8 mouse cellular contexts compared by ENCODE assay signal in genomic region chr7:29319337-29320307, GRCm38 (mm10). TPM values are rescaled to one million over a fixed set of nuclear protein-coding genes. Genes with fewer than 3 reads are reported as not detected.
DNase-seq lines count a peak whose midpoint lies in the region; ATAC-seq and TF ChIP-seq lines count a peak whose summit lies in the region.

No protein-coding gene starts in this region.

- peaks cover 12% of the 10 kb centered on the region; the same call in 1 of the 2 replicates for H3K4me1 ChIP-seq in lung, postnatal 0 days (ENCODE audit: insufficient read depth, low read depth, low read length)
- H3K4me1 ChIP-seq in lung, adult 2 months (ENCODE audit: control insufficient read depth, insufficient read depth, low read length): peaks cover 2% of the 10 kb centered on the region; the same call in 1 of the 2 replicates
- peaks cover 74% of the 10 kb centered on the region for H3K4me1 ChIP-seq in forebrain, embryonic 10.5 days
- H3K4me1 ChIP-seq in liver, embryonic 12.5 days: peaks cover 67% of the 10 kb centered on the region

- no peaks in the 10 kb centered on the region for H3K9me3 ChIP-seq in lung, postnatal 0 days (ENCODE audit: low read length)
- H3K9me3 ChIP-seq in forebrain, embryonic 10.5 days: no peaks in the 10 kb centered on the region
- no peaks in the 10 kb centered on the region for H3K9me3 ChIP-seq in liver, embryonic 12.5 days (replicated peaks)

- peaks cover 16% of the 10 kb centered on the region for H3K36me3 ChIP-seq in lung, postnatal 0 days (ENCODE audit: insufficient read depth, low read length)
- peaks cover 47% of the 10 kb centered on the region for H3K36me3 ChIP-seq in forebrain, embryonic 10.5 days (replicated peaks)
- H3K36me3 ChIP-seq in liver, embryonic 12.5 days: peaks cover 20% of the 10 kb centered on the region

- H3K9ac ChIP-seq in lung, postnatal 0 days (replicated peaks; ENCODE audit: low read depth): no peak overlapping the region; the same call in 1 of the 2 replicates
- peak overlapping the region; percentile 31; the same call in 1 of the 2 replicates for H3K9ac ChIP-seq in liver, embryonic 12.5 days

- 0 out of 2 replicates have a peak overlapping the region, but pooled peaks have one; percentile 20 for H3K27ac ChIP-seq in lung, postnatal 0 days (ENCODE audit: low read length)
- H3K27ac ChIP-seq in forebrain, embryonic 10.5 days: peak overlapping the region; percentile 95
- H3K27ac ChIP-seq in liver, embryonic 12.5 days: 0 out of 2 replicates have a peak overlapping the region, but pooled peaks have one; percentile 10

- TF ChIP-seq CTCF in lung, postnatal 0 days (IDR thresholded peaks at IDR 0.05): peak; percentile 47
- TF ChIP-seq CTCF in lung, adult 2 months (IDR thresholded peaks at IDR 0.05; ENCODE audit: insufficient read depth, low read length): no peak

- 16% methylated on average over 19 of the region's 19 CpGs for WGBS in lung, postnatal 0 days
- 33% methylated on average over 19 of the region's 19 CpGs for WGBS in lung, adult 2 months
- 7% methylated on average over 19 of the region's 19 CpGs for WGBS in forebrain, embryonic 10.5 days
- 12% methylated on average over 19 of the region's 19 CpGs for WGBS in liver, embryonic 12.5 days (ENCODE audit: insufficient replicate concordance)

- no peak for TF ChIP-seq POLR2A in lung, adult 2 months (IDR thresholded peaks at IDR 0.05; ENCODE audit: borderline replicate concordance, extremely low read depth, low read depth, low read length)

- TF ChIP-seq EP300 in lung, postnatal 0 days (IDR thresholded peaks at IDR 0.05): no peak

- peak; percentile 44 for DNase-seq in lung, postnatal 0 days (ENCODE audit: low spot score)
- no peak for DNase-seq in lung, adult 2 months
- DNase-seq in forebrain, embryonic 10.5 days (ENCODE audit: extremely low spot score, low spot score): peak; percentile 49
- DNase-seq in thymus, postnatal 0 days (ENCODE audit: low spot score): peak; percentile 88
- DNase-seq in Muller cell, postnatal 12 days (ENCODE audit: inconsistent ontology term): no peak
- DNase-seq in cerebellum, adult 9-10 months: no peak
- DNase-seq in cerebellum, adult 8-10 months: no peak

- peak overlapping the region; percentile 40 for H3K4me2 ChIP-seq in lung, postnatal 0 days (replicated peaks; ENCODE audit: low read depth, low read length)
- H3K4me2 ChIP-seq in liver, embryonic 12.5 days: peak overlapping the region; percentile 66

- peak overlapping the region; percentile 17; the same call in 1 of the 2 replicates for H3K4me3 ChIP-seq in lung, postnatal 0 days (ENCODE audit: low read depth, low read length)
- H3K4me3 ChIP-seq in lung, adult 2 months (replicated peaks; ENCODE audit: extremely low read depth, low read depth, low read length): no peak overlapping the region
- H3K4me3 ChIP-seq in forebrain, embryonic 10.5 days: peak overlapping the region; percentile 45
- peak overlapping the region; percentile 25; the same call in 1 of the 2 replicates for H3K4me3 ChIP-seq in liver, embryonic 12.5 days

- H3K27me3 ChIP-seq in lung, postnatal 0 days (replicated peaks; ENCODE audit: insufficient read depth, low read length): no peaks in the 10 kb centered on the region
- H3K27me3 ChIP-seq in forebrain, embryonic 10.5 days (ENCODE audit: poor library complexity, severe bottlenecking): no peaks in the 10 kb centered on the region
- peaks cover 13% of the 10 kb centered on the region; the same call in 1 of the 2 replicates for H3K27me3 ChIP-seq in liver, embryonic 12.5 days (replicated peaks)

- no peak for ATAC-seq in lung, postnatal 0 days
- peak; percentile 23; the same call in 1 of the 2 replicates for ATAC-seq in liver, embryonic 12.5 days

RNA-seq across cellular contexts. Expression of gene Dpf1, which starts 15.9 kb away (rescaled TPM):
- polyA plus RNA-seq in lung, postnatal 0 days (2015; fragmentation: Nextera tagmentation; extraction: Ambion mirVana): 2.0 and 2.5 TPM in 2 replicates
- polyA plus RNA-seq in lung, adult 2 months (2012; rRNA removed): 1.7 and 4.0 TPM in 2 replicates
- polyA plus RNA-seq in forebrain, embryonic 10.5 days (2016; fragmentation: Nextera tagmentation; extraction: Ambion mirVana): 39.1 and 42.7 TPM in 2 replicates
- polyA plus RNA-seq in liver, embryonic 12.5 days (2016; fragmentation: Nextera tagmentation; extraction: Ambion mirVana): 2.6 and 3.6 TPM in 2 replicates
- polyA plus RNA-seq in thymus, postnatal 0 days (2015; fragmentation: Nextera tagmentation; extraction: Ambion mirVana): 3.0 and 3.5 TPM in 2 replicates

RNA-seq across cellular contexts. Expression of gene Ppp1r14a, which starts 30.5 kb away (rescaled TPM):
- 222 and 246 TPM in 2 replicates for polyA plus RNA-seq in lung, postnatal 0 days (2015; fragmentation: Nextera tagmentation; extraction: Ambion mirVana)
- polyA plus RNA-seq in lung, adult 2 months (2012; rRNA removed): 242 and 329 TPM in 2 replicates
- polyA plus RNA-seq in forebrain, embryonic 10.5 days (2016; fragmentation: Nextera tagmentation; extraction: Ambion mirVana): 7.4 and 8.7 TPM in 2 replicates
- polyA plus RNA-seq in liver, embryonic 12.5 days (2016; fragmentation: Nextera tagmentation; extraction: Ambion mirVana): 4.6 and 5.1 TPM in 2 replicates
- 3.1 and 3.4 TPM in 2 replicates for polyA plus RNA-seq in thymus, postnatal 0 days (2015; fragmentation: Nextera tagmentation; extraction: Ambion mirVana)

RNA-seq across cellular contexts. Expression of gene Spint2, which starts 37.9 kb away (rescaled TPM):
- 429 and 453 TPM in 2 replicates for polyA plus RNA-seq in lung, postnatal 0 days (2015; fragmentation: Nextera tagmentation; extraction: Ambion mirVana)
- 317 and 391 TPM in 2 replicates for polyA plus RNA-seq in lung, adult 2 months (2012; rRNA removed)
- polyA plus RNA-seq in forebrain, embryonic 10.5 days (2016; fragmentation: Nextera tagmentation; extraction: Ambion mirVana): 44.2 and 50.8 TPM in 2 replicates
- 25.9 and 28.4 TPM in 2 replicates for polyA plus RNA-seq in liver, embryonic 12.5 days (2016; fragmentation: Nextera tagmentation; extraction: Ambion mirVana)
- 571 and 608 TPM in 2 replicates for polyA plus RNA-seq in thymus, postnatal 0 days (2015; fragmentation: Nextera tagmentation; extraction: Ambion mirVana)

Comparison
In these comparisons a context has a peak if more than half of its experiments do, and no peak if none do; other contexts are left out.
1. DNase-seq: peak in lung, postnatal 0 days (single experiment), forebrain, embryonic 10.5 days (single experiment) and thymus, postnatal 0 days (single experiment); none in lung, adult 2 months (single experiment), Muller cell, postnatal 12 days (single experiment), cerebellum, adult 9-10 months (single experiment) and cerebellum, adult 8-10 months (single experiment).
2. H3K27ac ChIP-seq: peak in every context shown above with its lines; median percentile 95 in forebrain, embryonic 10.5 days; 20 in lung, postnatal 0 days; 10 in liver, embryonic 12.5 days.
3. RNA of gene Ppp1r14a, which starts 30.5 kb away (polyA plus RNA-seq): 222 to 246 TPM in lung, postnatal 0 days and 242 to 329 TPM in lung, adult 2 months; 7.4 to 8.7 TPM in forebrain, embryonic 10.5 days, 4.6 to 5.1 TPM in liver, embryonic 12.5 days and 3.1 to 3.4 TPM in thymus, postnatal 0 days; every median in the first group is over 10 times any median in the second.